Mouse (Mus musculus) pancreas, adult 10 weeks (tissue): ENCODE data around the gene Dnajc9. TPM values are rescaled to one million over a fixed set of nuclear protein-coding genes. Genes with fewer than 3 reads are reported as not detected.

ENCODE experiments used
- polyA plus RNA-seq: library from polyadenylated mRNA; stranded (reverse); fragments of 350-450 nt; fragmentation: Illumina TruSeq; extraction: RNeasy Lipid Tissue Mini Kit (QIAGEN cat#74804); gene quantifications from one replicate; pipeline ENCODE4 v1.2.3, GENCODE M21; 2015; ENCODE audit warnings: low read depth, low replicate concordance; ENCODE audit not compliant: insufficient read depth

Gene Dnajc9
- 3.4 TPM for polyA plus RNA-seq

GRCm38 (mm10) chr14:20388441-20389129 is at the start of gene Dnajc9:
Gene Dnajc9, minus strand, starts transcription at chr14:20388910.

GRCm38 (mm10) chr14:20393205-20393913 is 4.6 kb upstream of the Dnajc9 start, which contains the start of gene Mrps16:
Gene Mrps16, minus strand, starts transcription at chr14:20393634.

GRCm38 (mm10) chr14:20347991-20348541 is 40.6 kb downstream of the Dnajc9 start, which contains the start of the genes Ecd and Fam149b:
Gene Ecd, minus strand, starts transcription at chr14:20348121.
Gene Fam149b, plus strand, starts transcription at chr14:20348162.

Other genes starting within 250 kb of the Dnajc9 start
- gene Kcnk5, start 207.1 kb downstream of the Dnajc9 start, polyA plus RNA-seq: 3.0 TPM
- 14.7 TPM for gene Kcnk16, start 119.7 kb downstream of the Dnajc9 start, polyA plus RNA-seq
- 10.6 TPM for gene Nudt13, start 94.2 kb downstream of the Dnajc9 start, polyA plus RNA-seq
- gene Ecd, start 40.8 kb downstream of the Dnajc9 start, polyA plus RNA-seq: 6.0 TPM
- 8.1 TPM for gene Fam149b, start 40.7 kb downstream of the Dnajc9 start, polyA plus RNA-seq
- gene Mrps16, start 4.7 kb upstream of the Dnajc9 start, polyA plus RNA-seq: 10.0 TPM
- gene Cfap70, start 63.3 kb upstream of the Dnajc9 start, polyA plus RNA-seq: not detected
- gene Anxa7, start 91.2 kb upstream of the Dnajc9 start, polyA plus RNA-seq: 24.2 TPM
- gene Mss51, start 108.0 kb upstream of the Dnajc9 start, polyA plus RNA-seq: 2.0 TPM
- gene Ppp3cb, start 157.7 kb upstream of the Dnajc9 start, polyA plus RNA-seq: 10.5 TPM